Mouse (Mus musculus): ENCODE results near the gene B4galnt4. TPM values are rescaled to one million over a fixed set of nuclear protein-coding genes. Genes with fewer than 3 reads are reported as not detected.

Gene B4galnt4
- total and polyA plus RNA-seq, 3 experiments, result 0.81 to 8.0 TPM; not detected in 1

DNA sequence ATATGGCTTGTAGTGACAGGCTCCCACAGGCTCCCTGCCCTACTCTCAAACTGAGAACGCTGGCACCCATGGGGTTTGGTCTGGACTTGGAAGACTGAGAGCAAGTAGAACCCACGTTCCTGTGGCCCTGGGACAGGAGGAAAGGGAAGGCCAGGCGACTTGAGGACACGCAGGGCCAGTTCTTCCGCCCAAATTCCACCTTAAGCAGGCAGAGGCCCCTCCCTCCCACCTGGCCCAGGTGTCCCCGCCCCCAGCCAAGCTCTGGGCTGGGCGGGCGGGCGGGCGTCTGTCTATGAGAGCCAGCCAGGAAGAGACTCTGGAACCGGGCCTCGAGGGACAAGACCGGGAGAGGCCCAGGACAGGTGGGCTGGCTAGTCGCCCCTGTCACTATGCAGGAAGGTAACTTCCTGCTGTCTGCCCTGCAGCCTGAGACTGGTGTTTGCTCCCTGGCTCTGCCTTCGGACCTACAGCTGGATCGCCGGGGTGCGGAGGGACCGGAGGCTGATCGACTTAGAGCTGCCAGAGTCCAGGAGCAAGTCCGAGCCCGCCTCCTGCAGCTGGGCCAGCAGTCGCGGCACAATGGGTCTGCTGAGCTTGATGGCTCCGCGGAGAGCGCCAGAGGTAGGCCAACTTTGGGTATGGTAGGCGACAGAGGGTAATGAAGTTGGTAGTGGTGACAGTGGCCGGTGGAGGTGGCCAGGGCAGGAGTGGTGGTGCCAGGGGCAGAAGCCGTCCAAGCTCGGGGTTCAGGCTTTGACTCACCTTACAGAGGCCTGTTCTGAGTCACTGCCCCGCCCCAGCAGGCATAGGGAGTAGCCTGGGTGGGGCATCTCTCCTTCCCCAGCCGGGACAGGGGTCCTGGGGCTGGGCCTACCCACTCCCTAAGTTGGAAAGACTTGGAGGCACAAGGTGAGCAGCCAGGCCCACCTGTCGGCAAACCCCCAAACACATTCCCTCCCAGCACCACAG lies 18.9 kb downstream of the B4galnt4 start:
- Histone ChIP-seq H3K27ac (ENCODE audit: control insufficient read depth, low read depth, low read length) (no peak overlapping the region), H3K9ac (ENCODE audit: control insufficient read depth, low read depth, low read length, poor library complexity, severe bottlenecking) (no peak overlapping the region), H3K27me3 (ENCODE audit: control insufficient read depth in 1 of 2, insufficient read depth in 2 of 2, low read length in 2 of 2) (peaks cover 0 to 2% of the 10 kb centered on the region in 2 experiments; a peak in 3 of 4 replicates), H3K36me3 (ENCODE audit: control insufficient read depth in 1 of 2, insufficient read depth in 2 of 2, low read length in 2 of 2) (no peaks in the 10 kb centered on the region), H3K79me2 (ENCODE audit: control insufficient read depth, insufficient read depth, low read length, poor library complexity) (no peaks in the 10 kb centered on the region), H3K4me3 (ENCODE audit: control insufficient read depth in 1 of 2, insufficient read depth in 1 of 2, low read depth in 2 of 2, low read length in 2 of 2) (no peak overlapping the region), H3K4me1 (ENCODE audit: control insufficient read depth in 1 of 2, insufficient read depth in 2 of 2, low read length in 2 of 2) (no peaks in the 10 kb centered on the region), H3K9me3 (replicated peaks; ENCODE audit: insufficient read depth, low read length) (no peaks in the 10 kb centered on the region)
- no peak for DNase-seq (ENCODE audit: low read depth, low spot score)
- TF ChIP-seq CHD1 (IDR thresholded peaks at IDR 0.05; ENCODE audit: low read depth, low read length) (no peak), GATA1 (IDR thresholded peaks at IDR 0.05; ENCODE audit: low read depth, low read length) (no peak), NRF1 (IDR thresholded peaks at IDR 0.05; ENCODE audit: insufficient read depth, low read depth, low read length, poor library complexity, severe bottlenecking) (no peak), MYC (IDR thresholded peaks at IDR 0.05; ENCODE audit: low read depth, low read length) (no peak), SMC3 (IDR thresholded peaks at IDR 0.05; ENCODE audit: low read depth, low read length) (no peak), GABPA (IDR thresholded peaks at IDR 0.05; ENCODE audit: low read depth, low read length) (no peak), POLR2AphosphoS5 (IDR thresholded peaks at IDR 0.05; ENCODE audit: borderline replicate concordance, low read depth, low read length) (no peak), JUND (IDR thresholded peaks at IDR 0.05; ENCODE audit: low read depth, low read length) (no peak), ZKSCAN1 (IDR thresholded peaks at IDR 0.05; ENCODE audit: low read depth, low read length) (no peak), ETS1 (IDR thresholded peaks at IDR 0.05; ENCODE audit: low read depth, low read length) (no peak), NELFE (IDR thresholded peaks at IDR 0.05; ENCODE audit: low read depth, low read length) (no peak)

DNA sequence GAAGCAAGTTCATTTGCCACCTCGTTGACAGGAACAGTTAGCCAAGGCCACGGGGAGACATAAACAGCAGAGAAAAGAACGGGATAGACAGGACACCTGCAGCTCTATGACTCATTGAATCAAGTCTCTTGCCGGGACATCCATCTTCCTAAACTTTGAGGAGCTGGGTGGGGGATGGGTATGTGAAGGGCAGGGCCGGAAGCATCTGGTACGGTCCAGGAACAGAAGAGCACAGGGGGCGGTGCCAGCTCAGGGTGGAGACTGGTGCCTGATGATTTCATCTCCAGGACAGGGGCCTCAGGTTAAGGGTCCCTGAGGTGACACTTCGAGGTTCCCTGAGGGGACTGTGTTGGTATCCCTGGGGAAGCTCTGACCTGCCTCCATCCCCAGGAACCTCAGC lies 27.0 kb downstream of the B4galnt4 start:
- TF ChIP-seq NELFE (IDR thresholded peaks at IDR 0.05; ENCODE audit: low read depth, low read length) (no peak), ZMIZ1 (IDR thresholded peaks at IDR 0.05; ENCODE audit: low read depth, low read length) (no peak), MYC (IDR thresholded peaks at IDR 0.05; ENCODE audit: low read depth, low read length) (no peak), JUND (IDR thresholded peaks at IDR 0.05; ENCODE audit: low read depth, low read length) (no peak)

More for the DNA sequence above, 27.0 kb downstream of the B4galnt4 start:
- no peak overlapping the region for H3K27ac ChIP-seq (ENCODE audit: control insufficient read depth, low read depth, low read length)
- no peaks in the 10 kb centered on the region for H3K27me3 ChIP-seq (ENCODE audit: control insufficient read depth in 1 of 2, insufficient read depth in 2 of 2, low read length in 2 of 2)
- H3K36me3 ChIP-seq (ENCODE audit: control insufficient read depth in 1 of 2, insufficient read depth in 2 of 2, low read length in 2 of 2), result peaks cover 0 to 3% of the 10 kb centered on the region in 2 experiments; a peak in 2 of 4 replicates
- no peak overlapping the region for H3K9ac ChIP-seq (ENCODE audit: control insufficient read depth, low read depth, low read length, poor library complexity, severe bottlenecking)
- no peaks in the 10 kb centered on the region for H3K9me3 ChIP-seq (replicated peaks; ENCODE audit: insufficient read depth, low read length)
- no peaks in the 10 kb centered on the region for H3K79me2 ChIP-seq (ENCODE audit: control insufficient read depth, insufficient read depth, low read length, poor library complexity)
- no peak overlapping the region for H3K4me3 ChIP-seq (ENCODE audit: control insufficient read depth in 1 of 2, insufficient read depth in 1 of 2, low read depth in 2 of 2, low read length in 2 of 2)
- H3K4me1 ChIP-seq (ENCODE audit: control insufficient read depth in 1 of 2, insufficient read depth in 2 of 2, low read length in 2 of 2), result peaks cover 0 to 4% of the 10 kb centered on the region in 2 experiments; a peak in 2 of 4 replicates
- DNase-seq (ENCODE audit: low read depth, low spot score), result no peak
